Mouse (Mus musculus): Measurements from ENCODE around the gene Inpp5d.

- TF ChIP-seq CTCF (IDR thresholded peaks at IDR 0.05; ENCODE audit: extremely low read depth, insufficient read depth, low read length) (no peak), POLR2A (IDR thresholded peaks at IDR 0.05; ENCODE audit: extremely low read depth, insufficient read depth, low read length) (no peak)
Observed at GRCm38 (mm10) chr1:87573261-87573660, 46.9 kb upstream of the Inpp5d start.
